Mouse (Mus musculus) erythroblast, embryonic 14.5 days (primary cell): ENCODE data around the gene 2210010C04Rik.

Source experiments
- GATA1 ChIP-seq: IDR thresholded peaks from 2 replicates; pipeline ENCODE4 v1.6.1; 2012; ENCODE audit warnings: low read length, inconsistent platforms, mixed read lengths
- TAL1 ChIP-seq: IDR thresholded peaks from 3 replicates; pipeline ENCODE4 v1.6.1; 2012; ENCODE audit warnings: low read length, inconsistent platforms, mixed read lengths

DNA sequence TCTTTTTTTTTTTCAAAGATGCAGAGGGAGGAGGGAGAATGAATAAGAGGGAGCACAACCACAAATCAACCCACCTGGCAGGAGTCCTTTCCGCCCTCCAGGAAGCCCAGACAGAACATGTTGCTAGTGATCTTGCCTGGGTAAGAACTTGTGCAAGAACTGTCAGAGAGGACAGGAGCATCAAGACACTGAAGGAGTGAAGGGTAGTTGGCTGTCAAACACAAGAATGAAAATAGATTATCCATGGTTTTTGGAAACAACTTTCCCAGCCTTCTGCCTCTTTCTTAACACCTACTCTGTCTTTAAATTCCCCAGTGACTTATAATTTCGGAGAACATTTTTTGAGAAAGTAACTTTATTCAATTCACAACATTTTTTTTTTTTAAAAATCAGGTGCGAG is 3.1 kb downstream of the 2210010C04Rik start:
- TF ChIP-seq TAL1 = no peak
- no peak for TF ChIP-seq GATA1
